Mouse (Mus musculus) thymus, adult 2 months (tissue): Measurements from ENCODE around the gene Pigl. TPM values are rescaled to one million over a fixed set of nuclear protein-coding genes. Genes with fewer than 3 reads are reported as not detected.

Experiments used
- DNase-seq: peaks from one replicate; pipeline ENCODE4 v3.0.0; 2021
- H3K27ac ChIP-seq: fragments of 200-500 bp; 2 replicates; pipeline ENCODE4 v1.5.1; 2012; ENCODE audit warnings: low read length, control low read depth; ENCODE audit not compliant: control insufficient read depth, insufficient read depth
- H3K27me3 ChIP-seq: fragments of 200-500 bp; 2 replicates; pipeline ENCODE4 v1.6.1; 2012; ENCODE audit warnings: mild to moderate bottlenecking, low read length, moderate library complexity, mixed read lengths; ENCODE audit not compliant: control insufficient read depth, insufficient read depth
- H3K36me3 ChIP-seq: fragments of 200-500 bp; 2 replicates; pipeline ENCODE4 v1.6.1; 2012; ENCODE audit warnings: mild to moderate bottlenecking, low read length, moderate library complexity; ENCODE audit not compliant: control insufficient read depth, insufficient read depth
- H3K4me1 ChIP-seq: fragments of 200-500 bp; replicated peaks from 2 replicates; pipeline ENCODE4 v1.6.1; 2012; ENCODE audit warnings: low read length; ENCODE audit not compliant: control insufficient read depth, insufficient read depth
- H3K4me3 ChIP-seq: fragments of 200-500 bp; 2 replicates; pipeline ENCODE4 v1.5.1; 2012; ENCODE audit warnings: mild to moderate bottlenecking, low read length, control low read depth, moderate library complexity; ENCODE audit not compliant: control insufficient read depth, insufficient read depth
- CTCF ChIP-seq: fragments of 200-500 bp; IDR thresholded peaks from 2 replicates; pipeline ENCODE4 v1.5.1; 2012; ENCODE audit warnings: mild to moderate bottlenecking, control low read depth, low read length, moderate library complexity, borderline replicate concordance; ENCODE audit not compliant: control insufficient read depth, poor library complexity, insufficient read depth; ENCODE audit errors: extremely low read depth
- POLR2A ChIP-seq: fragments of 200-500 bp; IDR thresholded peaks from 2 replicates; pipeline ENCODE4 v1.6.1; 2012; ENCODE audit warnings: mild to moderate bottlenecking, low read length, control low read depth, moderate library complexity; ENCODE audit not compliant: control insufficient read depth, poor library complexity, insufficient read depth; ENCODE audit errors: extremely low read depth
- WGBS: fragments of 180-500 bp; shearing (Covaris S2); methylation state at CpG from one replicate; pipeline ENCODE4 v1.1.7; 2018; 5-methylcytosine and 5-hydroxymethylcytosine counted together
- polyA plus RNA-seq: library from polyadenylated mRNA; depleted of rRNA; stranded (reverse); fragments of >200 nt; gene quantifications from 2 replicates; pipeline ENCODE4 v1.2.3, GENCODE M21; 2012

Gene Pigl
- polyA plus RNA-seq, 1 experiment = 8.4 TPM

DNA sequence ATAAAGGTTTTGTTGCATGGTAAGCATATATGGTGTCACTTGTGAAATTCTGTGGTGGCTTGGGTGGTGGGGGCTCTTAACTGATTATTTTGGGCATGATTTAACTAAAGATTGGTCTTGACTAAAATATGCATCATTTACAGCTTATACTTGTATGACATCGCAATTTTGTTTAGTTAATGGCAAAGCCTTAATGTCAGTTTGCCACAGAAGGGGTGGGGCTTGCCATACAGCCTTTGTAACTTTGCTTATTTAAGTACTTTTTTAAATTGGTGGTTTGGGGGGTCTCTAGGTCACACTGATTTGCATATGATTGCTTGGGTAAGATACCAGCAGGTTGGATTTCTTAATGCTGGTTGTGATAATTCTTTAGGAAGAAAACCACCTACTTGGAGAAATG, 94.9 kb downstream of the Pigl start:
- Histone ChIP-seq H3K4me3 (peak overlapping the region; percentile 52; the same call in 1 of the 2 replicates), H3K36me3 (peaks cover 21% of the 10 kb centered on the region), H3K27me3 (no peaks in the 10 kb centered on the region), H3K27ac (no peak overlapping the region), H3K4me1 (no peaks in the 10 kb centered on the region; the same call in 1 of the 2 replicates)
- no peak for DNase-seq
- WGBS = 2% methylated on average over 1 of the region's 1 CpGs
- TF ChIP-seq POLR2A (no peak), CTCF (no peak)

GRCm38 (mm10) chr11:62553633-62554032, 95.4 kb downstream of the Pigl start:
- H3K4me3 ChIP-seq = peak overlapping the region; percentile 13; the same call in 1 of the 2 replicates
- peaks cover 21% of the 10 kb centered on the region for H3K36me3 ChIP-seq
- no peak for DNase-seq
- WGBS = 54% methylated on average over 5 of the region's 5 CpGs
- TF ChIP-seq POLR2A (no peak), CTCF (no peak)
- no peaks in the 10 kb centered on the region for H3K27me3 ChIP-seq
- H3K4me1 ChIP-seq = peaks cover 1% of the 10 kb centered on the region
- no peak overlapping the region for H3K27ac ChIP-seq

DNA sequence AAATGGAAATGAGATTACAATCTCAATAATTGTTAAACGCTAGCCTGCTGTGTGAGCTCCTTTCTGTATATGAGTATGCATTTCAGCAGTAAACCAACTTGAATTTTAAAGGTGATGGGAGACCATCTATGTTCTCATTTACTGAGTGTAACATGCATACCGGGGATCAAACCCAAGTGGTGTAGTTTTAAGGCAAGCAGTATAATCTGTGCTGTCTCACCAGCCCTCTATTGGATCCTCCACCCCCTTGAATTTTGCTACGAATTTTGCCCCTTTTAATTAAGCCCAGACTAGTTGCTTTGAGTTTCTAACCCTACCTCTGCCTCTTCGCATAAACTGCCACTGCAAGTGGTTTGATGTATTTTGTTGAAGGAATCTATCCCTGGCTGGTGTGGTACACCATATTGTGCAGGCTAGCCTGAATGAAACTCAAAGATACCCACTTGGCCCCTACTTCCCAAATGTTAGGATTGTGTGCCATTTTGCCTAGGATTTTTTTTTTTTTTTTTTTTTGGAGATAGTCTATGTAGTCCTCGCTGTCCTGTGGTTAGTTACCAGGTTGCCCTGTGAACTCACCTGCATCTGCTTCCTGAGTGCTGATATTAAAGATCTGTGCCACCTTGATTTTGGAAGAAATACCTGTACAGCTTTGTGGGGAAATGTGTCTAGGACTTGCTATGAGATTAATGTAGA, 96.0 kb downstream of the Pigl start:
- TF ChIP-seq POLR2A = no peak
- H3K27ac ChIP-seq = no peak overlapping the region

GRCm38 (mm10) chr11:62554934-62555517, 96.8 kb downstream of the Pigl start:
- Histone ChIP-seq H3K4me1 (peaks cover 7% of the 10 kb centered on the region), H3K4me3 (no peak overlapping the region)

More for the DNA sequence above, 96.0 kb downstream of the Pigl start:
- H3K27me3 ChIP-seq = no peaks in the 10 kb centered on the region
- peaks cover 21% of the 10 kb centered on the region for H3K36me3 ChIP-seq
- no peak overlapping the region for H3K4me3 ChIP-seq
- 42% methylated on average over 5 of the region's 5 CpGs for WGBS
- no peak for DNase-seq
- H3K4me1 ChIP-seq = peaks cover 7% of the 10 kb centered on the region

DNA sequence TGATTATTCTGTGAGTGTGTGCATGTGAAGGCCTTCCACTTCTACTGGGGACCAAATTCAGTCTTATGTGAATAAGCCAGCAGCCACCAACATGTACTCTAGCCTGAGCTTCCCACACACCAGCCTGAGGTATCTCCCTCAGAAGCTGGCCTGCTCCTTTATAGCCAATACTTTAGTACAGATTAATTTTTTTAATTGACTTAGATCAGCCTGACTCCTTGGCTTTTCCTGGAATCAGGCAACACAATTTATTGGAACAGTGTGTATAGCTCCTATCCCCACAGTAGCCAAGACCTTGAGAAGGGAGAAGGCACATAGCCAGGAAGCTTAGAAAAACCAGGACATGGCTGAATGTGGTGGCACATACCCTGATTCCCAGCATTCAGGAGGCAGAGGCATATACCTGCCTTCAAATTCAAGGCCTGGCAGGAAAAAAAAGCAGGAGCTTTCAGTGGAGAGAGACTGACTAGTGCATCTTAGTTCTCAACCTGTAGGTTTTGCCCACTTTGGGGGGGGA, 97.7 kb downstream of the Pigl start:
- peaks cover 12% of the 10 kb centered on the region for H3K4me1 ChIP-seq
- H3K27ac ChIP-seq = no peak overlapping the region
- H3K36me3 ChIP-seq = peaks cover 21% of the 10 kb centered on the region
- no peak overlapping the region for H3K4me3 ChIP-seq
- no peak for DNase-seq
- no peaks in the 10 kb centered on the region for H3K27me3 ChIP-seq
- TF ChIP-seq CTCF (no peak), POLR2A (no peak)

More at GRCm38 (mm10) chr11:62554934-62555517, 96.8 kb downstream of the Pigl start:
- Histone ChIP-seq H3K36me3 (peaks cover 21% of the 10 kb centered on the region), H3K27me3 (no peaks in the 10 kb centered on the region), H3K27ac (no peak overlapping the region)
- DNase-seq = no peak
- TF ChIP-seq CTCF = no peak
- TF ChIP-seq POLR2A = no peak

GRCm38 (mm10) chr11:62557205-62557604, 98.9 kb downstream of the Pigl start:
- Histone ChIP-seq H3K4me1 (peaks cover 12% of the 10 kb centered on the region), H3K27me3 (no peaks in the 10 kb centered on the region), H3K4me3 (no peak overlapping the region), H3K27ac (no peak overlapping the region), H3K36me3 (peaks cover 21% of the 10 kb centered on the region)
- no peak for DNase-seq
- 84% methylated on average over 5 of the region's 5 CpGs for WGBS
- no peak for TF ChIP-seq CTCF
- no peak for TF ChIP-seq POLR2A

DNA sequence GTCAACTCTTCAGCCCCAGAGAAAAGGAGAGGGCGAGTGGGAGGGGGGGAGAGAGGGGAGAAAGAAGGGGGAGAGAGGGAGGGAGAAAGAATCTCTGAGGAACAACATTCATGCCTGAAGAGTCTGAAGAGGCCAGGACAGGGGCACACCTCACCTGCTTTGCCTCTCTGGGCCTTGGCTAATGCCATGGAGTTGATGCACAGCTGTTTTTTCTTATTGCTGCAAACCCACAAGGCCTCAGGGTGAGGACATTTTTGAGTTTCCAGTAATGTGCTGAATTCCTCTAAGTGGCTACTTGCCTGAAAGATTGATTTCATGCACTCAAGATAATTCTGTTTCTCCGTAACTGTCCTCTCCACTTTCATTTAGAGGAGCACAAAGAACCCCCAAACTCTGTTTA, 99.9 kb downstream of the Pigl start:
- Histone ChIP-seq H3K4me3 (no peak overlapping the region), H3K4me1 (peaks cover 12% of the 10 kb centered on the region), H3K36me3 (peaks cover 20% of the 10 kb centered on the region), H3K27ac (no peak overlapping the region), H3K27me3 (no peaks in the 10 kb centered on the region)
- WGBS = 87% methylated on average over 2 of the region's 2 CpGs
- DNase-seq = no peak
- no peak for TF ChIP-seq POLR2A
- no peak for TF ChIP-seq CTCF
